Mouse (Mus musculus): ENCODE results near the gene Lasp1. TPM values are rescaled to one million over a fixed set of nuclear protein-coding genes. Genes with fewer than 3 reads are reported as not detected.

The Lasp1 gene
- total and polyA plus RNA-seq, 3 experiments = 12.5 to 45.4 (median 18.6) TPM

GRCm38 (mm10) chr11:97813085-97813484 is 14.3 kb downstream of the Lasp1 start:
- no peak overlapping the region for H3K9ac ChIP-seq (ENCODE audit: insufficient read depth, low read depth)
- no peak overlapping the region for H3K4me3 ChIP-seq (replicated peaks in 1 of 3; ENCODE audit: low read depth in 2 of 3, low read length in 2 of 3, poor library complexity in 1 of 3)
- H3K27me3 ChIP-seq (replicated peaks) = no peaks in the 10 kb centered on the region
- no peak overlapping the region for H3K4me2 ChIP-seq (ENCODE audit: insufficient read depth, low read depth, poor library complexity, severe bottlenecking)
- no peaks in the 10 kb centered on the region for H3K9me3 ChIP-seq (replicated peaks; ENCODE audit: low read length)
- H3K27ac ChIP-seq (ENCODE audit: insufficient read depth, low read depth) = no peak overlapping the region
- H3K79me2 ChIP-seq (replicated peaks; ENCODE audit: control insufficient read depth, extremely low read depth, insufficient read depth, poor library complexity, severe bottlenecking) = no peaks in the 10 kb centered on the region
- H3K36me3 ChIP-seq (replicated peaks in 1 of 2; ENCODE audit: control insufficient read depth in 1 of 2, insufficient read depth in 1 of 2, low read length in 1 of 2) = peaks cover 0 to 82% of the 10 kb centered on the region in 2 experiments
- dilution Hi-C loops (cut with MboI; ENCODE audit: extremely low pct_ligation_motif_present, extremely low pct_unique_long_range_greater_than_20kb, low sequenced_read_pairs) = no loop called here
- peaks cover 15 to 70% of the 10 kb centered on the region in 2 experiments for H3K4me1 ChIP-seq (ENCODE audit: control insufficient read depth in 1 of 2, insufficient read depth in 2 of 2)
- no peak for DNase-seq (ENCODE audit: extremely low read depth)
- TF ChIP-seq USF1 (IDR thresholded peaks at IDR 0.05; ENCODE audit: low read depth, low read length) (no peak), NRF1 (IDR thresholded peaks at IDR 0.05; ENCODE audit: low read depth, low read length) (no peak), MAFK (IDR thresholded peaks at IDR 0.05; ENCODE audit: insufficient replicate concordance, low read length) (no peak), TCF12 (IDR thresholded peaks at IDR 0.05; ENCODE audit: low read depth, low read length) (no peak), SIN3A (IDR thresholded peaks at IDR 0.05; ENCODE audit: low read length) (no peak), UBTF (IDR thresholded peaks at IDR 0.05; ENCODE audit: low read depth, low read length) (no peak), MAZ (IDR thresholded peaks at IDR 0.05; ENCODE audit: low read depth, low read length) (no peak), E2F4 (IDR thresholded peaks at IDR 0.05; ENCODE audit: insufficient replicate concordance, low read depth, low read length) (no peak), CHD1 (IDR thresholded peaks at IDR 0.05; ENCODE audit: low read depth, low read length) (no peak), IRF4 (IDR thresholded peaks at IDR 0.05; ENCODE audit: low read depth, low read length) (no peak), POLR2AphosphoS2 (IDR thresholded peaks at IDR 0.05; ENCODE audit: low read depth, low read length) (no peak)
- in situ Hi-C loops (cut with MboI; ENCODE audit: low pct_ligation_motif_present, low pct_unique_long_range_greater_than_20kb, low sequenced_read_pairs) = no loop called here

DNA sequence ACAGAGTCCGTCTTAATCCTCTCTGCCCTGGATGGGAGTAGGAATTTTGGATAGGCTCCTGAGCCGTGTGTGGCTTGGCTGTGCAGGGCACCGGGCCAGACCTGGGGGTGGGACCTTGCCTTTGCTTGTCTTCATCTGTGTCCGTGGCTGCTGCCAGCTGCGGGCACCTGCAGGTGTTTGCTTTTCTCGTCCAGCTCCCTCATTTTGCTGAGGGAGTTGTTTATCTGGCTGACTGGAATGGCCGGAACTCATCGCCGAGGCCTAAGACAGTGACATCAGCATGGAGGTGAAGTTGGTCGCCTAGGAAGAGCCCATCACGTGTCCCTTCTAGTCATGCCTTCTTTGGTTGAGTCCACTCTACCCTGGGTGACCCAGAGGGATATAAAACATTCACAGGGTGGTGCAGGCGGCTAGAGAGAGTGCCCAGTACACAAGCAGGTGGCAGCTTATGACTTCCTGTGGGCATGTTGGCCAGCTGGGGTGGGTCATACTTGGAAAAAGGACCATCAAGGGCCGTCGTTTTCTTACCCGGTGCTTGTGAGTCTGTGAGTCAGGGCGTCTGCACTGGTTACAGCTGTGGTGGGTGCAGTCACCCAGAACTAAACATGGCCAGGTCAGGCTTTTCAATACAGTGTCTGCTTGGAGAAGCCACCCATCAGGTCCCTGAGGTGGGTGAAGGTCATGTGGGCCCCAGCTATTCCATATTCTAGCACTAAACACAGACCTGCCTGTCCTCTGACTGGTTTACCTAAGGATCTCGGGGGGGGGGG is 15.1 kb downstream of the Lasp1 start:
- dilution Hi-C loops (cut with MboI; ENCODE audit: extremely low pct_ligation_motif_present, extremely low pct_unique_long_range_greater_than_20kb, low sequenced_read_pairs) = no loop called here
- Histone ChIP-seq H3K9me3 (replicated peaks; ENCODE audit: low read length) (no peaks in the 10 kb centered on the region), H3K4me3 (replicated peaks in 1 of 3; ENCODE audit: low read depth in 2 of 3, low read length in 2 of 3, poor library complexity in 1 of 3) (no peak overlapping the region), H3K9ac (ENCODE audit: insufficient read depth, low read depth) (no peak overlapping the region), H3K4me2 (ENCODE audit: insufficient read depth, low read depth, poor library complexity, severe bottlenecking) (no peak overlapping the region), H3K79me2 (replicated peaks; ENCODE audit: control insufficient read depth, extremely low read depth, insufficient read depth, poor library complexity, severe bottlenecking) (no peaks in the 10 kb centered on the region), H3K27ac (ENCODE audit: insufficient read depth, low read depth) (no peak overlapping the region), H3K27me3 (replicated peaks) (no peaks in the 10 kb centered on the region), H3K4me1 (ENCODE audit: control insufficient read depth in 1 of 2, insufficient read depth in 2 of 2) (peaks cover 10 to 70% of the 10 kb centered on the region in 2 experiments), H3K36me3 (replicated peaks in 1 of 2; ENCODE audit: control insufficient read depth in 1 of 2, insufficient read depth in 1 of 2, low read length in 1 of 2) (peaks cover 0 to 82% of the 10 kb centered on the region in 2 experiments)
- in situ Hi-C loops (cut with MboI; ENCODE audit: low pct_ligation_motif_present, low pct_unique_long_range_greater_than_20kb, low sequenced_read_pairs) = no loop called here
- no peak for DNase-seq (ENCODE audit: extremely low read depth)
- no peak for TF ChIP-seq CHD2 (IDR thresholded peaks at IDR 0.05; ENCODE audit: low read length)
- no peak for TF ChIP-seq POLR2AphosphoS2 (IDR thresholded peaks at IDR 0.05; ENCODE audit: low read depth, low read length)

DNA sequence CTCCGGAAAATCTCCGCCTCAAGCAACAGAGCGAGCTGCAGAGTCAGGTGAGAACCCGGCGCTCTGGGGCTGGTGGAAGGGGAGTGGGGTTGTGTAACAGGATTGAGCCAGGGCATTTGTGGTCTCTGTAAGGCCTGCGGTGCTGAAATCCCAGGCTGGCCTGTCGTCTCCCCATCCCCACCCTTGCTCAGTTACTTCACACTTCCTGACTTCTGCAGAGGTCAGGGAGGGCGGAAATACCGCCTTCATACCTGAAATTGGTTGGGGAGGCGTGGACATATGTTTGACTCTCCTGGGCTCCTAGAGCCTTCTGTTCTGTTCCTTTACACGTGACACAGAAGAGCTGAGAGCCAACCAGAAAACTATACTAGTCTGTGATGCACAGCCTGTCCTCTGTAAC is 16.9 kb downstream of the Lasp1 start:
- no peak overlapping the region for H3K4me2 ChIP-seq (ENCODE audit: insufficient read depth, low read depth, poor library complexity, severe bottlenecking)
- no peak for DNase-seq (ENCODE audit: extremely low read depth)
- dilution Hi-C loops (cut with MboI; ENCODE audit: extremely low pct_ligation_motif_present, extremely low pct_unique_long_range_greater_than_20kb, low sequenced_read_pairs) (no loop called here), in situ Hi-C loops (cut with MboI; ENCODE audit: low pct_ligation_motif_present, low pct_unique_long_range_greater_than_20kb, low sequenced_read_pairs) (no loop called here)
- no peaks in the 10 kb centered on the region for H3K79me2 ChIP-seq (replicated peaks; ENCODE audit: control insufficient read depth, extremely low read depth, insufficient read depth, poor library complexity, severe bottlenecking)
- no peaks in the 10 kb centered on the region for H3K27me3 ChIP-seq (replicated peaks)
- H3K4me1 ChIP-seq (ENCODE audit: control insufficient read depth in 1 of 2, insufficient read depth in 2 of 2) = peaks cover 9 to 69% of the 10 kb centered on the region in 2 experiments
- no peak overlapping the region for H3K4me3 ChIP-seq (replicated peaks in 1 of 3; ENCODE audit: low read depth in 2 of 3, low read length in 2 of 3, poor library complexity in 1 of 3)
- no peak overlapping the region for H3K9ac ChIP-seq (ENCODE audit: insufficient read depth, low read depth)
- peaks cover 0 to 79% of the 10 kb centered on the region in 2 experiments for H3K36me3 ChIP-seq (replicated peaks in 1 of 2; ENCODE audit: control insufficient read depth in 1 of 2, insufficient read depth in 1 of 2, low read length in 1 of 2)
- no peaks in the 10 kb centered on the region for H3K9me3 ChIP-seq (replicated peaks; ENCODE audit: low read length)
- H3K27ac ChIP-seq (ENCODE audit: insufficient read depth, low read depth) = no peak overlapping the region
- TF ChIP-seq SMC3 (IDR thresholded peaks at IDR 0.05; ENCODE audit: low read depth, low read length) = no peak
- TF ChIP-seq EP300 (IDR thresholded peaks at IDR 0.05; ENCODE audit: low read length) = no peak
- TF ChIP-seq IRF4 (IDR thresholded peaks at IDR 0.05; ENCODE audit: low read depth, low read length) = no peak
- no peak for TF ChIP-seq HCFC1 (IDR thresholded peaks at IDR 0.05; ENCODE audit: low read depth, low read length)
- no peak for TF ChIP-seq PAX5 (IDR thresholded peaks at IDR 0.05; ENCODE audit: low read length)

All from CH12.LX (cell line).